Mouse (Mus musculus) CD4-positive, CD25-positive, alpha-beta regulatory T cell, adult 2 months (primary cell): ENCODE data around the gene Cep89.

Source experiments
- DNase-seq: peaks from one replicate; pipeline ENCODE4 v3.0.0-alpha.2; 2012; ENCODE audit warnings: low read depth, low spot score

Gene Cep89

DNA sequence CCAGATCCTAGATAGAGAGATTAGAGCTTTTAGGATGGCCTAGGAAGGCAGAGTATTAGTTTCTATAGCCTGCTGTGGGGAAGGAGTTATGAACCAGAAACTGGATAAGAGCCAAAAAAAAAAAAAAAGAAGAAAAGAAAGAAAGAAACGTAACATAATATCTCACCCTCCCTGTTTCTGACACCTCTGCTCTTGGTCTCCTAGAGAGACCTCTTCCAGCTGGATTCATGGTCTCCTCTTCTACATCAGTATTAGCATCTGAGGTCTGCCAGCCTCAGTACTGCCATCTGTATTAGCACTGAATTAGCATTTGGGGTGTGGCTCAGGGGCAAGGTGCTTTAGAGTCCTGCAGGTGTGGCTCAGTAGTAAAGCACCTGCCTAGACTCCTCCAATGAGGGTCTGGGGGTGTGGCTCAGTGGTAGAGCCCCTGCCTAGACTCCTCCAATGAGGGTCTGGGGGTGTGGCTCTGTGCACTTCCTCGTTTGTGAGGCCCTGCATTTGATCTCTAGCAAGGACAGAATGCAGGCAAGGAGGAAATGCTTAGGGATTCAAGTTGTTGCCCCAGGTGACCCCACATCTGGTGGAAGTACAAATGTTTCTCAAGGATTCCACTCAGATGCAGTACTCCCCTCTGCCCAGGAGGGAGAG, 14.0 kb upstream of the Cep89 start:
- DNase-seq = no peak

- DNase-seq = peak; percentile 25
Measured at GRCm38 (mm10) chr7:35386525-35386952, 10.3 kb upstream of the Cep89 start.

GRCm38 (mm10) chr7:35388694-35389093, 8.1 kb upstream of the Cep89 start:
- no peak for DNase-seq

- DNase-seq = peak; percentile 28
Measured at GRCm38 (mm10) chr7:35392935-35393334, 3.9 kb upstream of the Cep89 start.

- peak; percentile 10 for DNase-seq
Measured at GRCm38 (mm10) chr7:35395734-35396456, 940 bp upstream of the Cep89 start.

- DNase-seq = no peak
Measured at GRCm38 (mm10) chr7:35401169-35401568, 4.3 kb downstream of the Cep89 start.

DNA sequence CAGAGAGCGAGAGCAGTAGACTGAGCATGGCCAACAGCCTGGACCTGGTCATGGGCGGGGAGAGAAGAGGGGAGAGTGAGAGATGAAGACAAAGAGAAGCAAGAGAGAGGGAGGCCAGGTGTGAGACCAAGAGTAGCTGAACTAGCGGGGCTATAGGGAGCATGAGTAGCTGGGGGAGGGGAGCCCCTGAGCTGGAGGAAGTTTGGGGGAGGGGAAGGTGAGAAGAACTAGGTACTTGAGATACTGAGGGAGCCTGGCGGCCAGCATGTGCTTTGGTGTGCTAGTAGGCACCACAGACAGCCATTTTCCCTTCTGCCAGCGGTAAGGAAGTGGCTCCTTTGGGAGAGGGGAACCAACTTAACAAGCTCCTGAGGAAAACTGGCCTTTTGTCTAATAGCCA, 18.4 kb downstream of the Cep89 start:
- DNase-seq = no peak

GRCm38 (mm10) chr7:35415801-35416653, 19.2 kb downstream of the Cep89 start:
- DNase-seq = no peak

DNA sequence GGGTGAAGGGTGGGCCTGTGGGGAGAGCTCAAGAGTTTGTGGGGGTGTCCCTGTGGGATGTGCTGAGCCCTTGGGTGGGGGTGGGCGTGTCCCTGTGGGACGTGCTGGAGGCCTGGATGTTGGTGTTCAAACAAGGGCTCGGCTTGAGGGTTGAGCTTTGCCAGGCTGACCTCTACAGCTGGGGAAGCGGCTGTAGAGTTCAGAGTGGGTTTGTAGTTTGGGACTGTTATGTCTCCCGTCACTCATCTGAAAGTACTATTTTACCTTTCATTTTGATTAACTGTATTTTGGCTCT, 19.8 kb downstream of the Cep89 start:
- DNase-seq = no peak

GRCm38 (mm10) chr7:35423071-35423470, 26.2 kb downstream of the Cep89 start:
- no peak for DNase-seq

DNA sequence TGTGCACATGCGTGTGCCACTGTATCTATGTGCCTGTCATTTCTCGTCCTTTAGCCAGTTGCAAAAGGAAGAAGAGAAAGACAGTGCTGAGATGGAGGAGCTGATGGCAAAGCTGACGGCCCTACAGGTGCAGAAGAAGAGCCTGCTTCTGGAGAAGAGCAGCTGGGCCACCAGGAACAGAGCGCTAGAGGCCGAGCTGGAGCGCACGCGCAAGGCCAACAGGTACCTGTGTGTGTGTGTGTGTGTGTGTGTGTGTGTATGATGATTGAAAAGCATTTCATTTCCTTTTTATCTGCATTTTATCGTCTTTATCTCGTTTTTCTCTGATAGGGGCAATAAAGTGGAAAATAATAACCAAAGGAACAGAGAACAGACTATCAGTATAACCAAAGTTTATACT, 31.3 kb downstream of the Cep89 start:
- DNase-seq = no peak

- DNase-seq = no peak
Measured at GRCm38 (mm10) chr7:35435266-35435665, 38.4 kb downstream of the Cep89 start.

GRCm38 (mm10) chr7:35447501-35447900, 50.7 kb downstream of the Cep89 start:
- no peak for DNase-seq

- no peak for DNase-seq
Measured at GRCm38 (mm10) chr7:35447996-35448846, 51.4 kb downstream of the Cep89 start, which contains the start of gene Slc7a9. Gene Slc7a9 (plus strand): TSS chr7:35448796.

DNA sequence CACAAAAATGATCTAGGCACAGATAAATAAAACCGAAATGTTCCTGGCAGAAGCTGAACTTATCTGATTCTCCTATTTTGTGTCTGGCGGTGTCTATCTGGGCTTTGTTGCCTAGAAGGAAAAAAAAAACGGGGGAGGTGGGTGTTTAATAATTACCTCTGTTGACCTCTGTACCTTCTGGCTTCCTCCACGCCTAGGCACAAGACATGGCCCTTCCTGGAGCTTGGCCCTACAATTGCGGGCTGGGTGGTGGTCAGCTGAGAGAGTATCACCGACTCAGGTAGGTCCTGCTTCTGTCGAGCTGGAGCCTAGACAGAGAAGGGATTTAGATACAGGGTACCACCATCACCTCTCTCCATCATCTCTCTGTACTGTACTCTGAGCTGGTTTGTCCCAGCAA, 52.0 kb downstream of the Cep89 start:
- DNase-seq = no peak

GRCm38 (mm10) chr7:35456091-35456814, 59.4 kb downstream of the Cep89 start:
- no peak for DNase-seq

DNA sequence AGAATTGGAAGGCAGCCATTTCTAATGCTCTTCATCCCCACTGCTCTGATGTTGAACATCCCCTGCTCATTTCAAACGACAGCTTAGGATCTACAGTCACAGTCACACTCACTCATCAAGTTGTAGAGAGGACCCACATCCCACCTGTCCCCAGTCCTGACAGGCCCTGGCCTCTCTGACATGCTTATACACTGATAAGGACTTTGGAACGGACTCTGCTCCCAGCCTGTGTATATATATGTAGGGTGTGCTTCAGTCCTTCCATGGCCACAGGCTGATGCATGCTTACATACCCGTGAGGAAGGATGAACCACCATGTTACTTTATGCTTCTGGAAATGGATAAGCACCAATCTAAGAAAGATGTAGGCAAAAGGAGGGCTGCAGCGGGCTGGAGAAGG, 64.1 kb downstream of the Cep89 start:
- DNase-seq = no peak

GRCm38 (mm10) chr7:35465027-35465426, 68.2 kb downstream of the Cep89 start:
- no peak for DNase-seq

DNA sequence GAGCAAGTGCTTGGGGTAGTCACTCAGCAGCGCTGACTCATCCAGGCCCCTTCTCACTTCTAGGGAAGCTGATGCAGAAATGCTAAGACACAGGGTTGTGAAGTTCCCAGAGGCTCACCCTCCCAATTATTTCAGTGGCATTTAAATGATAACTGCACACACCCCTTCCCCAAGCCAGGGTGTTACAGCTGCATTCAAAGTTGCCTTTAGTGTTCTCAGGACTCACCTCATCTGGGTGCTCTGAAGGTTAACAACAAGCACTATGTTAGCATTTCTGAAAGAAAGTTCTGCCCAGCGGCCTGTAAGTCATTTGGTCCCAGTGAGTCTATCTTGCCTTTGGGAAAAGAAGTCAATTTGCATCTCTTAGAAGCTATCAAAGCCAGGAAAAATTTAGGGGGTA, 71.0 kb downstream of the Cep89 start:
- no peak for DNase-seq

DNA sequence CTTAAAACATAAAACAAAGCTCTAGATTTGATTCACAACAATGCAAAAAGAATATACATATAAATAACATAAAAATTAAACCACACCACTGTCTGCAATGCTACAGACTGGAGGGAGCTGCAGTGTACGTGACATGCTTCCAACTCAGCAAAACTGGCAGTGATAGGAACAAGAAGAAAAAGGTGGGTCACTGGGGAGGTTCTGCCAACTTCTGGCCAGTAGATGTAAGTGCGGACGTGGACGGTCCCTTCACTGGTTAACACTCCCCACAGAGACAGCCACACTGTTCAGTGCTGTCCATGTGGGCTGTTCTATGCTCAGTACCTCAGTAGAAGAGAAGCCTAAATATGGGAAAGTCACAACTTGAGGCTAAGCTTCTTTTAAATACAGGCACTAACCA, 74.0 kb downstream of the Cep89 start:
- DNase-seq = no peak

DNA sequence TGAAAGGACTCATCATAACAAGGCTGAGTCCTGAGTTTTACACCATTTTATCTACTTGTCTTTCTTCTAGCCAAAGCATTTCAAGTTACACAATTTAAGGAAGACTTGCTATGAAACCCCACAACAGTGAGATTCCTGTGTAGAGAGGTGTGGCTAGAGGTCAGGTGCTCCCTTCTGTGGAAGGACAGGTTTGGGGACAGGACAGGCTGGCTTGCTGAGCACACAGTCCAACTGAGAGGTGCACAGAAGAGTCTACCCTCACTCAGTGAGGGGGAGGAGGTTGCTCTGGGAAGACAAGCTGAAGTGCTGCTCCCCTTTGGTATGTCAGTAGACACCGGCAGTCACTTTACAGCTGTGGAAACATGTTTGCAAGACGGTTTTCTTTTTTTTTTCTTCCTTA, 79.6 kb downstream of the Cep89 start:
- no peak for DNase-seq
